In genomic region chr3:136674486-136674885, GRCm38 (mm10) we compare ENCODE assay signal across 24 mouse cellular contexts. TPM values are rescaled to one million over a fixed set of nuclear protein-coding genes. Genes with fewer than 3 reads are reported as not detected.
DNase-seq lines count a peak whose midpoint lies in the region; ATAC-seq and TF ChIP-seq lines count a peak whose summit lies in the region.
"Had no signal": no experiment of that assay in that cellular context is flagged by ENCODE, and none has a peak within 500 bp of the region (broad histone marks: within the 10 kb centered on the region; RNA-seq: fewer than 3 reads in every experiment).

No protein-coding gene starts in this region.

- H3K9ac ChIP-seq in forebrain, postnatal 0 days: no peak overlapping the region
- no peak overlapping the region for H3K9ac ChIP-seq in forebrain, embryonic 15.5 days (replicated peaks)
- H3K9ac ChIP-seq in limb, embryonic 11.5 days (ENCODE audit: low read length): no peak overlapping the region
- no peak overlapping the region for H3K9ac ChIP-seq in midbrain, postnatal 0 days (replicated peaks; ENCODE audit: low read length, poor library complexity, severe bottlenecking)
- H3K9ac ChIP-seq: forebrain, embryonic 13.5 days; limb, embryonic 13.5 days; liver, embryonic 15.5 days; stomach, embryonic 15.5 days had no signal

- H3K27me3 ChIP-seq in forebrain, postnatal 0 days (ENCODE audit: insufficient read depth, low read length): no peaks in the 10 kb centered on the region
- no peaks in the 10 kb centered on the region for H3K27me3 ChIP-seq in forebrain, embryonic 15.5 days
- H3K27me3 ChIP-seq in limb, embryonic 11.5 days (ENCODE audit: control insufficient read depth, insufficient read depth, low read length): no peaks in the 10 kb centered on the region
- no peaks in the 10 kb centered on the region for H3K27me3 ChIP-seq in limb, embryonic 10.5 days (ENCODE audit: low read depth, poor library complexity, severe bottlenecking)
- no peaks in the 10 kb centered on the region for H3K27me3 ChIP-seq in midbrain, postnatal 0 days (ENCODE audit: insufficient read depth, low read length)
- H3K27me3 ChIP-seq: forebrain, embryonic 13.5 days; limb, embryonic 13.5 days; stomach, embryonic 15.5 days had no signal

- ATAC-seq in forebrain, postnatal 0 days: no peak
- ATAC-seq in forebrain, embryonic 15.5 days (replicated peaks): no peak
- ATAC-seq in limb, embryonic 11.5 days (ENCODE audit: insufficient number of reproducible peaks, low FRiP score, low TSS enrichment, low read depth): no peak
- no peak for ATAC-seq in midbrain, postnatal 0 days (ENCODE audit: low FRiP score)
- ATAC-seq: forebrain, embryonic 13.5 days; inflammation-experienced regulatory T-cells, adult 6 months; lung, postnatal 0 days had no signal

- peak overlapping the region; percentile 14; the same call in 1 of the 2 replicates for H3K4me2 ChIP-seq in forebrain, postnatal 0 days (ENCODE audit: low read depth)
- no peak overlapping the region for H3K4me2 ChIP-seq in forebrain, embryonic 15.5 days (replicated peaks)
- H3K4me2 ChIP-seq in limb, embryonic 11.5 days (ENCODE audit: low read depth, severe bottlenecking): no peak overlapping the region
- H3K4me2 ChIP-seq in midbrain, postnatal 0 days (ENCODE audit: low read depth, low read length, poor library complexity, severe bottlenecking): peak overlapping the region; percentile 5; the same call in 1 of the 2 replicates
- H3K4me2 ChIP-seq: forebrain, embryonic 13.5 days; limb, embryonic 13.5 days; liver, embryonic 15.5 days; stomach, embryonic 15.5 days had no signal

- H3K9me3 ChIP-seq in forebrain, postnatal 0 days (ENCODE audit: low read length): no peaks in the 10 kb centered on the region
- H3K9me3 ChIP-seq in forebrain, embryonic 15.5 days: no peaks in the 10 kb centered on the region
- no peaks in the 10 kb centered on the region for H3K9me3 ChIP-seq in limb, embryonic 11.5 days (ENCODE audit: control insufficient read depth, low read length)
- H3K9me3 ChIP-seq in limb, embryonic 10.5 days (replicated peaks): no peaks in the 10 kb centered on the region
- H3K9me3 ChIP-seq in midbrain, postnatal 0 days (ENCODE audit: low read length): no peaks in the 10 kb centered on the region
- H3K9me3 ChIP-seq: embryonic facial prominence, embryonic 10.5 days; forebrain, embryonic 13.5 days; heart, embryonic 10.5 days; limb, embryonic 13.5 days; liver, embryonic 15.5 days; stomach, embryonic 15.5 days had no signal

- no peaks in the 10 kb centered on the region for H3K36me3 ChIP-seq in forebrain, postnatal 0 days (ENCODE audit: insufficient read depth)
- no peaks in the 10 kb centered on the region for H3K36me3 ChIP-seq in forebrain, embryonic 15.5 days
- H3K36me3 ChIP-seq in limb, embryonic 11.5 days (ENCODE audit: control insufficient read depth, insufficient read depth, low read length): no peaks in the 10 kb centered on the region
- no peaks in the 10 kb centered on the region for H3K36me3 ChIP-seq in limb, embryonic 10.5 days
- no peaks in the 10 kb centered on the region for H3K36me3 ChIP-seq in midbrain, postnatal 0 days (ENCODE audit: insufficient read depth, low read length)
- H3K36me3 ChIP-seq: embryonic facial prominence, embryonic 10.5 days; heart, embryonic 10.5 days; limb, embryonic 13.5 days; liver, embryonic 15.5 days; stomach, embryonic 15.5 days had no signal

- peaks cover 22% of the 10 kb centered on the region for H3K4me1 ChIP-seq in forebrain, postnatal 0 days (ENCODE audit: insufficient read depth)
- peaks cover 44% of the 10 kb centered on the region for H3K4me1 ChIP-seq in forebrain, embryonic 15.5 days
- H3K4me1 ChIP-seq in limb, embryonic 11.5 days (ENCODE audit: control insufficient read depth, insufficient read depth, low read length): 0 out of 2 replicates have a peak, but pooled peaks cover 2% of the 10 kb centered on the region
- peaks cover 21% of the 10 kb centered on the region for H3K4me1 ChIP-seq in limb, embryonic 10.5 days
- H3K4me1 ChIP-seq in midbrain, postnatal 0 days (ENCODE audit: insufficient read depth, low read length): peaks cover 7% of the 10 kb centered on the region

- WGBS in forebrain, postnatal 0 days: 46% methylated on average over 5 of the region's 5 CpGs
- WGBS in forebrain, embryonic 15.5 days: 64% methylated on average over 5 of the region's 5 CpGs
- WGBS in limb, embryonic 11.5 days: 88% methylated on average over 5 of the region's 5 CpGs
- 84% methylated on average over 5 of the region's 5 CpGs for WGBS in limb, embryonic 10.5 days
- WGBS in midbrain, postnatal 0 days: 59% methylated on average over 5 of the region's 5 CpGs

- H3K27ac ChIP-seq in forebrain, postnatal 0 days (ENCODE audit: low read depth, low read length): no peak overlapping the region
- no peak overlapping the region for H3K27ac ChIP-seq in forebrain, embryonic 15.5 days (replicated peaks)
- H3K27ac ChIP-seq in limb, embryonic 11.5 days (replicated peaks; ENCODE audit: low read depth, low read length): no peak overlapping the region
- no peak overlapping the region for H3K27ac ChIP-seq in limb, embryonic 10.5 days
- H3K27ac ChIP-seq in midbrain, postnatal 0 days (ENCODE audit: low read depth, low read length): no peak overlapping the region
- H3K27ac ChIP-seq: embryonic facial prominence, embryonic 10.5 days; forebrain, embryonic 13.5 days; heart, embryonic 10.5 days; limb, embryonic 13.5 days; liver, embryonic 15.5 days; stomach, embryonic 15.5 days had no signal

- no peak overlapping the region for H3K4me3 ChIP-seq in forebrain, postnatal 0 days (ENCODE audit: low read depth, low read length)
- H3K4me3 ChIP-seq in forebrain, embryonic 15.5 days: no peak overlapping the region
- H3K4me3 ChIP-seq in limb, embryonic 11.5 days (ENCODE audit: low read depth, low read length): no peak overlapping the region
- H3K4me3 ChIP-seq in limb, embryonic 10.5 days: no peak overlapping the region
- H3K4me3 ChIP-seq in midbrain, postnatal 0 days (ENCODE audit: low read depth, low read length): no peak overlapping the region
- H3K4me3 ChIP-seq: embryonic facial prominence, embryonic 10.5 days; forebrain, embryonic 13.5 days; heart, embryonic 10.5 days; limb, embryonic 13.5 days; liver, embryonic 15.5 days; stomach, embryonic 15.5 days had no signal

- no peak for TF ChIP-seq CTCF in forebrain, postnatal 0 days (IDR thresholded peaks at IDR 0.05; ENCODE audit: low read depth)
- no peak for TF ChIP-seq CTCF in midbrain, postnatal 0 days (IDR thresholded peaks at IDR 0.05)

- no peak for DNase-seq in forebrain, postnatal 0 days
- peak; percentile 18 for DNase-seq in limb, embryonic 11.5 days (ENCODE audit: low spot score)
- no peak for DNase-seq in limb, embryonic 10.5 days (ENCODE audit: low spot score)
- DNase-seq in brain, adult 2 months (ENCODE audit: low read depth, low spot score): peak; percentile 34
- DNase-seq in midbrain, postnatal 0 days (ENCODE audit: low spot score): no peak
- no peak for DNase-seq in frontal cortex, postnatal 14 days (ENCODE audit: low spot score in 2 of 2)
- DNase-seq in testis, postnatal 10 days (ENCODE audit: low spot score): no peak
- DNase-seq: adrenal gland, postnatal 25 days; cerebellum, adult 11-12 months; heart, postnatal 10 days; kidney, adult 9 months; kidney, postnatal 36 days; layer of hippocampus, adult 9-11 months; right cerebral cortex, postnatal 25 days; thymus, adult 2 months had no signal

RNA-seq across cellular contexts. Expression of gene Ppp3ca, which starts 4.6 kb away (rescaled TPM):
- total RNA-seq in forebrain, postnatal 0 days (2014; rRNA removed): 223 and 229 TPM in 2 replicates
- 162 and 231 TPM in 2 replicates for polyA plus RNA-seq in forebrain, postnatal 0 days (2015; fragmentation: Nextera tagmentation; extraction: Ambion mirVana)
- polyA plus RNA-seq in forebrain, embryonic 15.5 days (2015; fragmentation: Nextera tagmentation; extraction: Ambion mirVana): 141 and 153 TPM in 2 replicates
- 65.7 and 72.7 TPM in 2 replicates for polyA plus RNA-seq in limb, embryonic 11.5 days (2014; fragmentation: Nextera tagmentation; extraction: Ambion mirVana)
- polyA plus RNA-seq in limb, embryonic 10.5 days (2016; fragmentation: Nextera tagmentation; extraction: Ambion mirVana): 34.3 and 47.4 TPM in 2 replicates
- total RNA-seq in midbrain, postnatal 0 days (2014; rRNA removed): 159 and 180 TPM in 2 replicates
- polyA plus RNA-seq in midbrain, postnatal 0 days (2015; fragmentation: Nextera tagmentation; extraction: Ambion mirVana): 161 and 184 TPM in 2 replicates

Comparison
In these comparisons a context has a peak if more than half of its experiments do, and no peak if none do; other contexts are left out.
1. DNase-seq: peak in limb, embryonic 11.5 days (single experiment) and brain, adult 2 months (single experiment); none in forebrain, postnatal 0 days (single experiment), limb, embryonic 10.5 days (single experiment), midbrain, postnatal 0 days (single experiment), frontal cortex, postnatal 14 days (0 of 2) and testis, postnatal 10 days (single experiment).
2. H3K4me2 ChIP-seq: peak in forebrain, postnatal 0 days (single experiment) and midbrain, postnatal 0 days (single experiment); none in forebrain, embryonic 15.5 days (single experiment) and limb, embryonic 11.5 days (single experiment).